In the genomic region with DNA sequence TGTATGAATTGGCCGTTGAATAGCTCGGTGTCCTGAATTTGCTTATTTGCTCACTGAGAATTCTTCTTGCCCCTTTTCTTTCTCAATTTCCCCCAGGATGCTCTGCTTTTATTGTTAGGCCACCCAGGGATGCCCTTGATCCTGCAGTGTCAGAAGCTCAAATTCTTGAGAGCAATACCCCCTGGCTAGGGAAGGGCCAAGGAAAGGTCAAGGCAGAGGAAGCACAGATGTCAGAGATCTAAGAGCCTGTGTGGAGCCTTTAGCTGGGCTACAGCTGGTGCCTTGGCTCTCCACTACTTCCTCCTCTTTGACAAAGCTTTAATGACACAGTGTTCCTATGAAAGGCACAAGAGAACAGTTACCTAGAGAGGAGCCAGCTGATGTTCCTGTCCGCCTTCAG, we compare ENCODE assay signal across 20 mouse cellular contexts.
DNase-seq lines count a peak whose midpoint lies in the region; ATAC-seq lines count a peak whose summit lies in the region.
"Had no signal": no experiment of that assay in that cellular context is flagged by ENCODE, and none has a peak within 500 bp of the region (broad histone marks: within the 10 kb centered on the region; RNA-seq: fewer than 3 reads in every experiment).

No protein-coding gene starts in this region.

- WGBS in embryonic facial prominence, embryonic 11.5 days = 47% methylated on average over 3 of the region's 3 CpGs

- peak; percentile 13 for DNase-seq in kidney, adult 11 months
- DNase-seq in kidney, adult 18-20 months = no peak
- DNase-seq in ZHBTc4 (ENCODE audit: low read depth, low spot score) = peak; percentile 67
- peak; percentile 4 for DNase-seq in embryonic facial prominence, embryonic 11.5 days (ENCODE audit: low spot score)
- DNase-seq in layer of hippocampus, postnatal 36 days = no peak
- DNase-seq in frontal cortex, postnatal 14 days (ENCODE audit: low spot score in 2 of 2) = no peak
- DNase-seq in urinary bladder, postnatal 10 days (ENCODE audit: low spot score) = no peak
- DNase-seq: B cell, adult 2 months; cerebellum, adult 11 months; cerebellum, postnatal 14 days; heart, adult 18-20 months; heart, postnatal 10 days; lung, embryonic 14.5 days; right cerebral cortex, adult 18-20 months had no signal

- H3K4me2 ChIP-seq in embryonic facial prominence, embryonic 11.5 days (ENCODE audit: low read depth, low read length) = no peak overlapping the region
- H3K4me2 ChIP-seq: liver, embryonic 12.5 days; lung, embryonic 14.5 days had no signal

- no peaks in the 10 kb centered on the region for H3K27me3 ChIP-seq in embryonic facial prominence, embryonic 11.5 days (ENCODE audit: control insufficient read depth, insufficient read depth, low read length)

- no peak for ATAC-seq in embryonic facial prominence, embryonic 11.5 days (replicated peaks; ENCODE audit: insufficient number of reproducible peaks, low FRiP score, low TSS enrichment, low read depth)
- 0 out of 2 replicates have a peak, but pooled peaks have one; percentile 24 for ATAC-seq in megakaryocyte, adult 5-6 weeks (ENCODE audit: poor library complexity, severe bottlenecking)
- ATAC-seq: liver, embryonic 12.5 days; midbrain, embryonic 16.5 days had no signal

- H3K27ac ChIP-seq in embryonic facial prominence, embryonic 11.5 days (replicated peaks; ENCODE audit: low read depth, low read length) = no peak overlapping the region
- H3K27ac ChIP-seq: layer of hippocampus, adult 2 months; left cerebral cortex, adult 2 months; liver, embryonic 12.5 days; macrophage had no signal

- H3K36me3 ChIP-seq in embryonic facial prominence, embryonic 11.5 days (replicated peaks; ENCODE audit: control insufficient read depth, insufficient read depth, low read depth, low read length) = no peaks in the 10 kb centered on the region
- H3K36me3 ChIP-seq: liver, embryonic 12.5 days had no signal

- no peak overlapping the region for H3K9ac ChIP-seq in embryonic facial prominence, embryonic 11.5 days (replicated peaks; ENCODE audit: low read length)
- H3K9ac ChIP-seq: liver, embryonic 12.5 days; lung, embryonic 14.5 days had no signal

- no peak overlapping the region for H3K4me3 ChIP-seq in embryonic facial prominence, embryonic 11.5 days (ENCODE audit: low read depth, low read length)
- H3K4me3 ChIP-seq: layer of hippocampus, adult 2 months; left cerebral cortex, adult 2 months; liver, embryonic 12.5 days had no signal

- H3K9me3 ChIP-seq in embryonic facial prominence, embryonic 11.5 days (replicated peaks; ENCODE audit: control insufficient read depth, low read length) = no peaks in the 10 kb centered on the region
- H3K9me3 ChIP-seq: liver, embryonic 12.5 days had no signal

- H3K4me1 ChIP-seq in embryonic facial prominence, embryonic 11.5 days (ENCODE audit: control insufficient read depth, insufficient read depth, low read length) = no peaks in the 10 kb centered on the region
- H3K4me1 ChIP-seq: liver, embryonic 12.5 days had no signal

Comparison
In these comparisons a context has a peak if more than half of its experiments do, and no peak if none do; other contexts are left out.
1. DNase-seq: peak in kidney, adult 11 months (single experiment), ZHBTc4 (single experiment) and embryonic facial prominence, embryonic 11.5 days (single experiment); none in kidney, adult 18-20 months (single experiment), layer of hippocampus, postnatal 36 days (0 of 2), frontal cortex, postnatal 14 days (0 of 2) and urinary bladder, postnatal 10 days (single experiment).